Mouse (Mus musculus): Measurements from ENCODE around the gene Nsun3. TPM values are rescaled to one million over a fixed set of nuclear protein-coding genes. Genes with fewer than 3 reads are reported as not detected.
"Not testable (repeated sequence)": the region's sequence is repeated elsewhere in the genome, so short reads cannot be mapped to it uniquely, and the experiment has no call there.

Gene Nsun3
- polyA plus RNA-seq, 1 experiment from 2014 or later = 7.1 TPM

DNA sequence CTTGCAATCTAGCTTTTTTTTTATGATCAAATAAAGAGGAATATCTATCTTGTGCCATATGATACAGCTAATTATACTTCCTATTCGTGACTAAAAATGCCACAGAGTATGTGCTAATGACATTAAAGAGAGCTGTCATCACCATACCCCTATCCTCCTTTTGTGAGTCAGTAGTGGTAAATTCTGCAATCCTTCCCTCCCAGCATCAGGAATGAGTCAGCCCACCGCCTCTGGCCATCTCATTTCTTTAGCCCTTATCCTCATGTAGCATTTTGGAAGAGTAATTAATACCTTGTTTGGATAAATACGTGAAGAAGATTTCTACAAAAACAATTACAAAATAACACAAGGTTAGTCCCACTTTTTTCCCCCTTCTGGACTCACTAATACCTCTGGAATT is 56.8 kb downstream of the Nsun3 start:
- WGBS = 60% methylated on average over 3 of the region's 3 CpGs
- ATAC-seq (replicated peaks; ENCODE audit: extremely low read depth, insufficient read depth, low FRiP score) = no peak
- H3K4me3 ChIP-seq (ENCODE audit: low read length) = no peak overlapping the region
- no peaks in the 10 kb centered on the region for H3K4me1 ChIP-seq (ENCODE audit: control insufficient read depth, insufficient read depth, low read length)
- H3K4me2 ChIP-seq (ENCODE audit: low read depth, low read length) = no peak overlapping the region
- H3K27me3 ChIP-seq (ENCODE audit: control insufficient read depth, insufficient read depth, low read length) = no peaks in the 10 kb centered on the region
- 0 out of 2 replicates have a peak, but pooled peaks cover 3% of the 10 kb centered on the region for H3K9me3 ChIP-seq (replicated peaks; ENCODE audit: control insufficient read depth, low read length)
- no peak overlapping the region for H3K27ac ChIP-seq (ENCODE audit: low read length)
- H3K9ac ChIP-seq (ENCODE audit: low read length) = no peak overlapping the region
- H3K36me3 ChIP-seq (ENCODE audit: control insufficient read depth, insufficient read depth) = 0 out of 2 replicates have a peak, but pooled peaks cover under 1% of the 10 kb centered on the region

DNA sequence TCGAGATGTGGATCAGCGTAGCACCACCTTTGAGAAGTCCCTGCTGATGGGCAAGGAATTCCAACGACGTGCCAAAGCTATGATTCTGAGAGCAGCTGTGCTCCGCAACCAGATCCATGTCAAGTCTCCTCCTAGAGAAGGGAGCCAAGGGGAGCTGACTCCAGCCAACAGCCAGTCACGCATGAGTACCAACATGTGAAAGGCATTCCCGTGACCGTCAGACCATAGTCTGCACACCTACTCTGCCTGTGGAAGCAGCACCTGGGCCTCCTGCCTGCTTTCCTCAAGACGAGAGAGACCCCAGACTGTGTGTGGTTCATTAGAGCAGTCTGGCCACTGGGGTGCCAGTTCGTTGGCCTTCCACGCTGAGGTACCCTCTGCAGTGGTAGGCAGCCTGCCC is 68.4 kb downstream of the Nsun3 start:
- WGBS = 79% methylated on average over 8 of the region's 11 CpGs
- H3K36me3 ChIP-seq (ENCODE audit: control insufficient read depth, insufficient read depth); H3K4me1 ChIP-seq (ENCODE audit: control insufficient read depth, insufficient read depth, low read length); H3K4me2 ChIP-seq (ENCODE audit: low read depth, low read length); H3K9me3 ChIP-seq (replicated peaks; ENCODE audit: control insufficient read depth, low read length); H3K27ac ChIP-seq (ENCODE audit: low read length); ATAC-seq (replicated peaks; ENCODE audit: extremely low read depth, insufficient read depth, low FRiP score); H3K27me3 ChIP-seq (ENCODE audit: control insufficient read depth, insufficient read depth, low read length); H3K4me3 ChIP-seq (ENCODE audit: low read length); H3K9ac ChIP-seq (ENCODE audit: low read length): not testable (repeated sequence)

DNA sequence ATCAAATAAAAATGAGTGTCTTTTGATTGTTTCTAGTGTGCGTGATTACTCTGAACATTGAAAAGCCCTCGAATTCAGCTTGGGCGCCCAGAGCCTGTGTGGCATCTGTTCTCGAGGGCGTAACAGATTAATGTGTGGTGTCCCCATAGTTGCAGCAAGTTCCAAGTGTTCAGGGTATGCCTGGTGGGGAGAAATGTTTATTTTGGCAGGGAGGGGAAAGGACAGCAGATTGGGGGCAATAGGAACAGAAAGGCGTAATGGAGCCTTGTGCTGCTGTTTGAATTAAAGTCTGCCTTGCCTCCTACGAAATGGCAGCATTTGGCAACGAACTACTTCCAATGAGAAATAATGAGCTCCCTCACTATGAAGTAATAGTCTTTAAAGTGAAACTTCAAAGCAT is 96.2 kb downstream of the Nsun3 start:
- Histone ChIP-seq H3K4me1 (ENCODE audit: control insufficient read depth, insufficient read depth, low read length) (no peaks in the 10 kb centered on the region), H3K36me3 (ENCODE audit: control insufficient read depth, insufficient read depth) (no peaks in the 10 kb centered on the region), H3K4me2 (ENCODE audit: low read depth, low read length) (no peak overlapping the region), H3K27me3 (ENCODE audit: control insufficient read depth, insufficient read depth, low read length) (no peaks in the 10 kb centered on the region), H3K4me3 (ENCODE audit: low read length) (no peak overlapping the region), H3K27ac (ENCODE audit: low read length) (no peak overlapping the region), H3K9ac (ENCODE audit: low read length) (no peak overlapping the region), H3K9me3 (replicated peaks; ENCODE audit: control insufficient read depth, low read length) (no peaks in the 10 kb centered on the region)
- ATAC-seq (replicated peaks; ENCODE audit: extremely low read depth, insufficient read depth, low FRiP score) = no peak
- WGBS = 80% methylated on average over 8 of the region's 8 CpGs

DNA sequence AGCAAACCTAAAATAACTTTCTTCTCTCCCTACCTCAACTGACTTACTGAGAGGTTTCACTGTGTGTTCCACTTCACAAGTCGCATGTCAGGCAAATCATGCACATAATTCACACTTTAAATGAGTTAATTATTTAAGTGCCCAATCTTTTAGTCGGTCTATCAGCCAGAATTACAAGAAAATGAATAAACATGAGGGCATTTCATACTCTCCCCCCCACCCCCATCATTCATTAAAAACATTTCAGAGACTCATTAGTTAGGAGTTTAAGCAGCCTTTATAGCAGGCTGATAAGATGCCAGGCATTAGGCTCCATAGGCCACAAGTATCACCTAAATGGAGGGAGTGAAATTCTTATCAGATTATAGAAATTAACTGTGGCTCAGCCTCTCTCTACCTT is 100.5 kb downstream of the Nsun3 start:
- ATAC-seq (replicated peaks; ENCODE audit: extremely low read depth, insufficient read depth, low FRiP score) = no peak
- H3K9me3 ChIP-seq (replicated peaks; ENCODE audit: control insufficient read depth, low read length) = no peaks in the 10 kb centered on the region
- no peak overlapping the region for H3K4me3 ChIP-seq (ENCODE audit: low read length)
- no peak overlapping the region for H3K9ac ChIP-seq (ENCODE audit: low read length)
- no peaks in the 10 kb centered on the region for H3K27me3 ChIP-seq (ENCODE audit: control insufficient read depth, insufficient read depth, low read length)
- H3K36me3 ChIP-seq (ENCODE audit: control insufficient read depth, insufficient read depth) = no peaks in the 10 kb centered on the region
- WGBS = 68% methylated on average over 2 of the region's 2 CpGs
- H3K27ac ChIP-seq (ENCODE audit: low read length) = no peak overlapping the region
- no peak overlapping the region for H3K4me2 ChIP-seq (ENCODE audit: low read depth, low read length)
- no peaks in the 10 kb centered on the region for H3K4me1 ChIP-seq (ENCODE audit: control insufficient read depth, insufficient read depth, low read length)

DNA sequence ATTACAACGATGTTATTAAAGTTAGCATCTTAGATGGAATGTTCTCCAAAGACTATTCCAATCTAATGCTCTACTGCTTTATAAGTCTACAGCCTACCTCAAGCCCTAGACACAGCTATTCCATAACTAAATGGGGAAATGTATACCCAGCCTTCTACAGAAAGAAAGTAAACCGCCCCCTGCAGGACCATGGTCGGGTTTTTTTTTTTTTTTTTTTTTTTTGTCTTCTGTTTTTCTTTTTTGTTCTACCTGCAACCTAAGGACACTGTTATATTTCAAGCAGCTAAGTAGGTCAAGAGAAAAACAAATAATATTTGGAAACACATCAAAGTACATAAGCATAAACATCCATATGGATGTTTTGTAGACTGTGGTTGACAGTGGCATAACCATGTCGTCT is 101.1 kb downstream of the Nsun3 start:
- H3K4me1 ChIP-seq (ENCODE audit: control insufficient read depth, insufficient read depth, low read length) = no peaks in the 10 kb centered on the region
- H3K27me3 ChIP-seq (ENCODE audit: control insufficient read depth, insufficient read depth, low read length) = no peaks in the 10 kb centered on the region
- H3K9me3 ChIP-seq (replicated peaks; ENCODE audit: control insufficient read depth, low read length) = no peaks in the 10 kb centered on the region
- no peak overlapping the region for H3K9ac ChIP-seq (ENCODE audit: low read length)
- ATAC-seq (replicated peaks; ENCODE audit: extremely low read depth, insufficient read depth, low FRiP score) = no peak
- WGBS = 72% methylated on average over 4 of the region's 4 CpGs
- no peaks in the 10 kb centered on the region for H3K36me3 ChIP-seq (ENCODE audit: control insufficient read depth, insufficient read depth)
- H3K4me2 ChIP-seq (ENCODE audit: low read depth, low read length) = no peak overlapping the region
- H3K27ac ChIP-seq (ENCODE audit: low read length) = no peak overlapping the region
- H3K4me3 ChIP-seq (ENCODE audit: low read length) = no peak overlapping the region

Small RNAs within 50 kb of the gene (microRNA-seq; reads per million reads assigned to microRNA genes)
- not detected for gene Gm25986

Other genes with a start within 250 kb of the Nsun3 start
- 0.30 and 0.57 TPM in 2 replicates for gene Stx19, start 27.9 kb upstream of the Nsun3 start, polyA plus RNA-seq (2015; fragmentation: Nextera tagmentation; extraction: Ambion mirVana)
- gene Arl13b, start 60.2 kb upstream of the Nsun3 start, polyA plus RNA-seq (2015; fragmentation: Nextera tagmentation; extraction: Ambion mirVana) = 9.4 and 9.5 TPM in 2 replicates
- gene Pros1, start 67.5 kb upstream of the Nsun3 start, polyA plus RNA-seq (2015; fragmentation: Nextera tagmentation; extraction: Ambion mirVana) = 20.3 and 23.0 TPM in 2 replicates

All from heart, embryonic 16.5 days (tissue).